Mouse (Mus musculus) ES-E14 (cell line): ENCODE results near the gene Ncln.

Source experiments
- CHD2 ChIP-seq: IDR thresholded peaks from 2 replicates; pipeline ENCODE4 v1.6.1; 2014; ENCODE audit warnings: mild to moderate bottlenecking, low read depth, low read length, inconsistent platforms
- HCFC1 ChIP-seq: IDR thresholded peaks from 2 replicates; pipeline ENCODE4 v1.6.1; 2012; ENCODE audit warnings: low read length, inconsistent platforms, borderline replicate concordance; ENCODE audit not compliant: insufficient read depth
- MAFK ChIP-seq: IDR thresholded peaks from 2 replicates; pipeline ENCODE4 v1.6.1; 2014; ENCODE audit warnings: mild to moderate bottlenecking, low read depth, low read length, inconsistent platforms; ENCODE audit not compliant: insufficient read depth
- ZC3H11A ChIP-seq: IDR thresholded peaks from 2 replicates; pipeline ENCODE4 v1.6.1; 2012; ENCODE audit warnings: low read depth, mild to moderate bottlenecking, inconsistent platforms, low read length, borderline replicate concordance
- ZNF384 ChIP-seq: IDR thresholded peaks from 2 replicates; pipeline ENCODE4 v1.6.1; 2012; ENCODE audit warnings: low read depth, low read length, inconsistent platforms

DNA sequence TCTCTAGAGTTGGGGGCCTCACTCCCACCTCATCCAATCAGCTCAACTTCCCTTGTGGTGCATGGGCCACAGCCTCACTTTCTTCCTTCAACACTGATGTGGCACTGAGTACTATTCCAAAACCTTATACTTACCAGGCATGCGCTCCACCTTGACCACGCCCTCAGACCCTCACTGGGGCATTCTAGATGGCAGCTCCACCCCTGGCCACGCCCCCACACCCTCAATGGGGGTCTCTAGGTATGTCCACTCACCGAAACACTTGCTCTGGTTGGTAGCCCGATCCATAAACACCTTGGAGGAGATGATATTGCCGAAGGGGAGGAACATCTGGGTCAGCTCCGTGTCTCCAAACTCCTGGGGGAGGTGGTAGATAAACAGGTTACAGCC, 33.8 kb downstream of the Ncln start:
- TF ChIP-seq HCFC1 (no peak), ZNF384 (no peak), CHD2 (no peak), MAFK (no peak), ZC3H11A (no peak)
